8 mouse cellular contexts compared by ENCODE assay signal in genomic region chr4:120405144-120405805, GRCm38 (mm10). TPM values are rescaled to one million over a fixed set of nuclear protein-coding genes. Genes with fewer than 3 reads are reported as not detected.
DNase-seq lines count a peak whose midpoint lies in the region; ATAC-seq lines count a peak whose summit lies in the region.

Gene Scmh1, plus strand, starts transcription at chr4:120405281.

- under 1% methylated on average over 43 of the region's 102 CpGs for WGBS in hindbrain, embryonic 11.5 days

- no peaks in the 10 kb centered on the region for H3K4me1 ChIP-seq in hindbrain, embryonic 11.5 days (replicated peaks; ENCODE audit: control insufficient read depth, insufficient read depth, low read length)

- H3K27ac ChIP-seq in hindbrain, embryonic 11.5 days (ENCODE audit: low read depth, low read length), result peak within 1 kb of the TSS; percentile 94

- DNase-seq in R1 (ENCODE audit: low read depth, low spot score), result peak; percentile 67
- peak; percentile 80 to 88 for DNase-seq in cerebellum, postnatal 14 days
- DNase-seq in frontal cortex, postnatal 14 days (ENCODE audit: low spot score in 2 of 2), result peak; percentile 38 to 48
- peak; percentile 95 for DNase-seq in hindbrain, embryonic 11.5 days (ENCODE audit: low spot score)
- DNase-seq in layer of hippocampus, postnatal 14 days (ENCODE audit: low spot score in 2 of 2), result peak; percentile 54 to 63
- DNase-seq in lung, postnatal 10 days, result peak; percentile 77
- DNase-seq in ovary, postnatal 14 days (ENCODE audit: low spot score), result peak; percentile 58
- peak; percentile 76 for DNase-seq in thymus, postnatal 25 days

- H3K9ac ChIP-seq in hindbrain, embryonic 11.5 days (ENCODE audit: low read depth, low read length), result peak within 1 kb of the TSS; percentile 97

- H3K27me3 ChIP-seq in hindbrain, embryonic 11.5 days (ENCODE audit: control insufficient read depth, insufficient read depth, low read length), result no peaks in the 10 kb centered on the region

- H3K36me3 ChIP-seq in hindbrain, embryonic 11.5 days (ENCODE audit: control insufficient read depth, insufficient read depth, low read length), result no peaks in the 10 kb centered on the region

- ATAC-seq in hindbrain, embryonic 11.5 days (ENCODE audit: low FRiP score), result peak; percentile 89

- H3K4me3 ChIP-seq in hindbrain, embryonic 11.5 days (ENCODE audit: low read depth, low read length), result peak within 1 kb of the TSS; percentile 85

- H3K4me2 ChIP-seq in hindbrain, embryonic 11.5 days (replicated peaks; ENCODE audit: low read depth, low read length), result peak within 1 kb of the TSS; percentile 64

- H3K9me3 ChIP-seq in hindbrain, embryonic 11.5 days (ENCODE audit: control insufficient read depth, low read length), result no peaks in the 10 kb centered on the region

RNA-seq across cellular contexts. Expression of gene Scmh1, which starts in this region (rescaled TPM):
- 47.3 and 53.5 TPM in 2 replicates for polyA plus RNA-seq in hindbrain, embryonic 11.5 days (2014; fragmentation: Nextera tagmentation; extraction: Ambion mirVana)
- 100 to 1,000 TPM; 112 TPM for total RNA-seq in layer of hippocampus, postnatal 14 days (2021)

Comparison
In these comparisons a context has a peak if more than half of its experiments do, and no peak if none do; other contexts are left out.
1. Peak in every context shown above with its lines: DNase-seq, ATAC-seq, H3K4me3 ChIP-seq and H3K27ac ChIP-seq.
2. DNase-seq: peak in every context shown above with its lines; median percentile 95 in hindbrain, embryonic 11.5 days; 84 in cerebellum, postnatal 14 days; 77 in lung, postnatal 10 days; 76 in thymus, postnatal 25 days; 67 in R1; 58 in layer of hippocampus, postnatal 14 days; 58 in ovary, postnatal 14 days; 43 in frontal cortex, postnatal 14 days.